Mouse (Mus musculus) leukemia stem cell, adult 10-12 weeks (primary cell): ENCODE measurements around the gene Aspg. TPM values are rescaled to one million over a fixed set of nuclear protein-coding genes. Genes with fewer than 3 reads are reported as not detected.

Experiments
- polyA plus RNA-seq: library from polyadenylated mRNA; stranded (reverse); fragments of >175 nt; gene quantifications from 2 replicates; pipeline ENCODE4 v1.2.3, GENCODE M21; 2012; ENCODE audit warnings: low replicate concordance

The Aspg gene
- not detected in 2 replicates for polyA plus RNA-seq

GRCm38 (mm10) chr12:112106541-112106971 is at the start of gene Aspg:
Aspg (plus strand) TSS chr12:112106679.

GRCm38 (mm10) chr12:112145875-112146651 is 39.6 kb downstream of the Aspg start, which contains the start of gene Kif26a:
Kif26a (plus strand) TSS chr12:112146208.

Other genes starting within 250 kb of the Aspg start
- gene Ppp1r13b, start 198.6 kb upstream of the Aspg start, polyA plus RNA-seq: 8.9 and 12.6 TPM in 2 replicates
- 9.4 and 13.0 TPM in 2 replicates for gene Atp5mpl, start 139.7 kb upstream of the Aspg start, polyA plus RNA-seq
- gene Tdrd9, start 135.1 kb upstream of the Aspg start, polyA plus RNA-seq: not detected in 2 replicates
- not detected in 2 replicates for gene Rd3l, start 125.4 kb upstream of the Aspg start, polyA plus RNA-seq
- gene Kif26a, start 39.5 kb downstream of the Aspg start, polyA plus RNA-seq: 0.54 and 0.64 TPM in 2 replicates